Mouse (Mus musculus): Measurements from ENCODE around the gene Il17rc. TPM values are rescaled to one million over a fixed set of nuclear protein-coding genes. Genes with fewer than 3 reads are reported as not detected.
A peak's percentile ranks its signal among the peaks of the same experiment; 100 is the strongest.

The Il17rc gene
- polyA plus RNA-seq, 1 experiment from 2014 or later = 26.7 TPM

DNA sequence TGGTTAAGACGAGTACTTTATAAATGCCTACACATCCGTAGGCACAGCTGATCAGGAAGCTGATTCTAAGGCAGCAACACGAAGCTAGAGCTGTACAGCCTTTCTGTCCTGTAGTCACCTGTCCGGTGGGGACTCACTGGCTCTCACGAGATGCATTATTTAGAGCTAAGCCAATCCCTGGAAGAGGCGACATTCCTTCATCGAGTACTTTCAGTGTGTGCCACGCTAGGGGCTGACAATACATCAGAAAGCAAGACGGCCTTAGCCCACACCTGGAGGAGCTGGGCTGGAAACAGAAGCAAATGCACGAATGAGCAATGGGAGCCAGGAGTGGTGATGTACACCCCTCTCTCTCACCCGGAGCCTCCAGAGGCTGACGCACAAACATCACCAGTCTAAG, 34.1 kb upstream of the Il17rc start:
- 69% methylated on average over 12 of the region's 12 CpGs for WGBS
- H3K4me1 ChIP-seq = no peaks in the 10 kb centered on the region
- no peaks in the 10 kb centered on the region for H3K36me3 ChIP-seq
- H3K9me3 ChIP-seq = no peaks in the 10 kb centered on the region
- no peak overlapping the region for H3K27ac ChIP-seq
- H3K4me3 ChIP-seq (replicated peaks) = no peak overlapping the region
- no peak for ATAC-seq (ENCODE audit: insufficient read depth, low FRiP score, low read depth)
- H3K9ac ChIP-seq = no peak overlapping the region
- H3K27me3 ChIP-seq (replicated peaks) = no peaks in the 10 kb centered on the region
- H3K4me2 ChIP-seq = no peak overlapping the region

DNA sequence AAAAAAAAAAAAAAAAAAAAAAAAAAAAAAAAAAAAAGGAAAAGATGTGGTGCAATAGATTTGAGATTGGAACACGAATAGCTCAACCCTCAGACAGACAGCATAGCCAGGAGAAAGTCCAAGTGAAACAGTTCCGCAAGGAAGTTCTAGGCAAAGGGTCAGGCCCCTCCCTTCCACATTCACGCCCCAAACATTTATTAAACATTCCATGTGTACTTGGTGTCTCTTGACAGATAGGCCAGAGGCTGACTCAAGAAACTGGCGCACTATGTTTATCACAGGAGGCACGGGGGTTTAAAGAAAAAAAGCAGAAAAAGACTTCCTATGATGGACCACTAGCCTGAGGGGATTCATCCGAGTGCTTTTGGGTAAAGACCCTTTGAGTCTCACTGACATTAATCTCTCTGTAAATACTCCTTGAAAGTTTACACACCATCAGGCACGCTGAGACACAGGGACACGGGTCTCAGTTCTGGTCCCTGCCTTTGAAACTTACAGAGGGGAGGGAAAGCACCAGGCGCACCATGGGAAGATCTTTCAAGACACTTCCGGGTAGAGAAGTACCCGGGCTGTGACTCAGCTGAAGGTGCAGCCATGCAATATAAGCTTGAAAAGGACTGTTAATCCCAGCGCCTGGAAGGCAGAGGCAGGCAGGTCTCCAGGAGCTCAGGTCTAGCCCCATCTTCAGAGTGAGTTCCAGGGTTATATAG, 32.4 kb upstream of the Il17rc start:
- H3K27ac ChIP-seq = no peak overlapping the region
- ATAC-seq (ENCODE audit: insufficient read depth, low FRiP score, low read depth) = no peak
- 47% methylated on average over 12 of the region's 12 CpGs for WGBS

DNA sequence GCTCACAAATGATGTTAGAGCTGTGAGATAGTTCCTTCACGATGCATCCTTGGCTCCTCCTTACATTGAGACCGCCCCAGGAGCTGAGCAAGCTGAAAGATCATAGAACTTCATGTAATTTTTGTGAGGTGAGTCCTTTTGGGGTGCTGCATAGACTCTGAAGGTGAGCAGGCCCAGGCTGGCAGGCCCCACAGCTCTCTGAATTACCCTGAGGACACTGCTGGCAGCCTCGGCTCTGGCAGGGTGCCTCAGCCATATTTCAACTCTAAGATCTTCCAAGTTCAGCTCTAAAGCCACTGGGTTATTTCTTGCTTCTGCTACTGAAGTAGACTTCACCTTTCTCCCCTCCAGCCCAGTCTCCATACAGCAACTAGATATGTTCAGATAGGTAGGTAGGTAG, 30.5 kb upstream of the Il17rc start:
- Histone ChIP-seq H3K9me3 (no peaks in the 10 kb centered on the region), H3K36me3 (no peaks in the 10 kb centered on the region), H3K4me1 (no peaks in the 10 kb centered on the region), H3K4me3 (replicated peaks) (no peak overlapping the region), H3K27ac (no peak overlapping the region), H3K27me3 (replicated peaks) (no peaks in the 10 kb centered on the region), H3K4me2 (no peak overlapping the region), H3K9ac (no peak overlapping the region)
- no peak for ATAC-seq (ENCODE audit: insufficient read depth, low FRiP score, low read depth)
- WGBS = 84% methylated on average over 3 of the region's 3 CpGs

More for the DNA sequence above, 32.4 kb upstream of the Il17rc start:
- H3K4me3 ChIP-seq (replicated peaks) = no peak overlapping the region
- H3K36me3 ChIP-seq = no peaks in the 10 kb centered on the region
- no peaks in the 10 kb centered on the region for H3K4me1 ChIP-seq
- H3K9me3 ChIP-seq = no peaks in the 10 kb centered on the region
- H3K9ac ChIP-seq = no peak overlapping the region
- H3K4me2 ChIP-seq = no peak overlapping the region
- no peaks in the 10 kb centered on the region for H3K27me3 ChIP-seq (replicated peaks)

DNA sequence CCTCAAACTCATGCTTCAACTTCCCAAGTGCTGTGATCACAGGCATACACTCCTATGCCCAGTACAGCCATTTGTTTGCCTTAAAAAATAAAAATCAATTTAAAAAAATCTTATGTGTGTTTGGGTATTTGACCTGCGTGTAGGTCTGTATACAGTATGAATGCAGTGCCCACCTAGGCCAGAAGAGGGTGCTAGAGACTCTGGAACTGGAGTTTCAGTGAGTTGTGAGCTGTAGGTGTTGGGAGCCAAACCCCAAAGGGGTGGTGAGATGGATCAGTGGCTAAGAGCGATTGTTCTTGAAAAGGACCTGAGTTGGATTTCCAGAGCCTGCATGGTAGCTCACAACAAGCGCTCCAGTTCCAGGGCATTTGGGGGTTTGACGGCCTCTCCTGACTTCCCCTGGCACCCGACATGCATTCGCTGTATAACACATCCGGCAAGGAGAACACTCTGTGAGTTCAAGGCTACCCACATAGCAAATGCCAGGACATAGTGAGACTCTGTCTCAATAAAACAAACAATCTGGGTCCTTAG, 30.0 kb upstream of the Il17rc start:
- Histone ChIP-seq H3K9me3 (no peaks in the 10 kb centered on the region), H3K4me1 (no peaks in the 10 kb centered on the region), H3K9ac (no peak overlapping the region), H3K36me3 (0 out of 2 replicates have a peak, but pooled peaks cover under 1% of the 10 kb centered on the region), H3K4me3 (replicated peaks) (no peak overlapping the region), H3K27me3 (replicated peaks) (no peaks in the 10 kb centered on the region), H3K27ac (no peak overlapping the region), H3K4me2 (no peak overlapping the region)
- no peak for ATAC-seq (ENCODE audit: insufficient read depth, low FRiP score, low read depth)
- WGBS = 52% methylated on average over 7 of the region's 7 CpGs

DNA sequence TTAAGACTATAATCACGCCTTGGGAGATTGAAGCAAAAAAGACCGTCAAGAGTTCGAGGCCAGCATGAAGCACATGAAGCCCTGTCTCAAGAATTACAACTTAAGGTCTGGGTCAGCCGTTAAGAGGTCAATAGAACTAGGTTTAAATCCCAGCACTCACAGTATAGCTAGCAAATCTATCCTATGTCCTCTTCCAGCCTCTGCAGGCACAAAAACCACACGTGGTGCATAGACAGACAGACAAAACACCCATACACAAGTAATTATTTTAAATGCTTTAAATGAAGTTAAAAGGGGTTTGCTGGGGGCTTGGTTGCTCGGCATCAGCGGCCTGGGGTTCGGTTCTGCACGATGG, 29.2 kb upstream of the Il17rc start:
- Histone ChIP-seq H3K9ac (0 out of 2 replicates have a peak overlapping the region, but pooled peaks have one; percentile 26), H3K36me3 (peaks cover 9% of the 10 kb centered on the region), H3K27ac (peak overlapping the region; percentile 33; the same call in 1 of the 2 replicates), H3K9me3 (no peaks in the 10 kb centered on the region), H3K4me1 (no peaks in the 10 kb centered on the region), H3K4me3 (replicated peaks) (peak overlapping the region; percentile 99), H3K27me3 (replicated peaks) (no peaks in the 10 kb centered on the region), H3K4me2 (peak overlapping the region; percentile 79)
- WGBS = 38% methylated on average over 9 of the region's 9 CpGs
- no peak for ATAC-seq (ENCODE audit: insufficient read depth, low FRiP score, low read depth)

DNA sequence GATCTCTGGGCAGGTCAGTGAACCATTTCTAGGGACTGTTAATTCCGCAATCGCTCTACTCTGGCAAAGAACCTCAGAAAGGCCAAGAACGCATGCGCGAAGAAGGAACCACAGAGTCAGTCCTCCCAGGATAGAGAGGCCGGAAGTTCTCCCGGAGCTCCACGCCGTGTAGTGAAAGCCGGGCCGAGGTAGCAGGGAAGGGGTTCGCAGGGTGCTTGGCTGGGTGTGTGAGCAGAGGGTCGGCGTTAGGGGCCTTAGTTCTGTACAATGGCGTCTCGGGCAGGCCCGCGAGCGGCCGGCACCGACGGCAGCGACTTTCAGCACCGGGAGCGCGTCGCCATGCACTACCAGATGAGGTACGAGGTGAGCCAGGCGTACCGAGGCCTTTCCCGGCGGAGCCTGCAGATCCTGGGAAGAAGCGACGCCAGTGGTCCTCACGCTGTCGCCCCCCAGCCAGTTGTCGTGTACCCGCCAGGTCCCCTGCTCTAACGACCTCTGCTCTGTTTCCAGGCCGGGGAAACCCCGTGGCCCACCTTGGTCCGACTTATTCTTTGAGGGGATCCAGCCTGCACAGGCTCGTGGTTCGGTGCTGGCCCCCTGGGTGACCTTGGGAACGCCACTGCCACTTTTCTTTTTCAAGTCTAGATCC, 28.7 kb upstream of the Il17rc start, which contains the start of gene Jagn1:
Jagn1 (plus strand) TSS at position 128 of the 649 bp plus-strand sequence.
- Histone ChIP-seq H3K9ac (peak within 1 kb of the TSS; percentile 88), H3K9me3 (no peaks in the 10 kb centered on the region), H3K4me2 (peak within 1 kb of the TSS; percentile 79), H3K4me3 (replicated peaks) (peak within 1 kb of the TSS; percentile 99), H3K36me3 (peaks cover 14% of the 10 kb centered on the region), H3K27ac (peak within 1 kb of the TSS; percentile 79), H3K4me1 (no peaks in the 10 kb centered on the region), H3K27me3 (replicated peaks) (no peaks in the 10 kb centered on the region)
- under 1% methylated on average over 45 of the region's 45 CpGs for WGBS
- ATAC-seq (ENCODE audit: insufficient read depth, low FRiP score, low read depth) = peak; percentile 89; the same call in 1 of the 2 replicates

DNA sequence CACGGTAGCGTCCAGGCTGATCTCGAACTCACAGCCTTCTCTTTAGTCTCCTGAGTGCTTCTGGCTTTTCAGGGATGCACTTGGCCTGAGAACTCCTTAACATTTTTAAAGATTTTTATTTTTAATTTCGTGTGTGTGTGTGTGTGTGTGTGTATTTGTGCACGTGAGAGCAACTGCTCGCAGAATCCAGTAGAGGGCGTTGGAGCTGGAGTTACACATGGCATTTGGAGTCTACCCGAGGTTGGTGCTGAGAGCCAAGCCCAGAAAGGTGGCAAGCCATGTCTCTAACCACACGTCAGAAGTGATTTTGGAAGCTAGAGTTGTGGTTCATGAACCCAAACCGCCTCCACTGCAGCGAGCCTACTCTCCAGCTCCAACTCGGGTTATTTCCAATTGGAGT, 28.1 kb upstream of the Il17rc start:
- Histone ChIP-seq H3K9me3 (no peaks in the 10 kb centered on the region), H3K36me3 (peaks cover 19% of the 10 kb centered on the region), H3K27me3 (replicated peaks) (no peaks in the 10 kb centered on the region), H3K4me2 (peak overlapping the region; percentile 79), H3K27ac (peak overlapping the region; percentile 79; the same call in 1 of the 2 replicates), H3K4me3 (replicated peaks) (peak overlapping the region; percentile 99), H3K9ac (peak overlapping the region; percentile 88), H3K4me1 (no peaks in the 10 kb centered on the region)
- ATAC-seq (ENCODE audit: insufficient read depth, low FRiP score, low read depth) = no peak
- 41% methylated on average over 12 of the region's 12 CpGs for WGBS

DNA sequence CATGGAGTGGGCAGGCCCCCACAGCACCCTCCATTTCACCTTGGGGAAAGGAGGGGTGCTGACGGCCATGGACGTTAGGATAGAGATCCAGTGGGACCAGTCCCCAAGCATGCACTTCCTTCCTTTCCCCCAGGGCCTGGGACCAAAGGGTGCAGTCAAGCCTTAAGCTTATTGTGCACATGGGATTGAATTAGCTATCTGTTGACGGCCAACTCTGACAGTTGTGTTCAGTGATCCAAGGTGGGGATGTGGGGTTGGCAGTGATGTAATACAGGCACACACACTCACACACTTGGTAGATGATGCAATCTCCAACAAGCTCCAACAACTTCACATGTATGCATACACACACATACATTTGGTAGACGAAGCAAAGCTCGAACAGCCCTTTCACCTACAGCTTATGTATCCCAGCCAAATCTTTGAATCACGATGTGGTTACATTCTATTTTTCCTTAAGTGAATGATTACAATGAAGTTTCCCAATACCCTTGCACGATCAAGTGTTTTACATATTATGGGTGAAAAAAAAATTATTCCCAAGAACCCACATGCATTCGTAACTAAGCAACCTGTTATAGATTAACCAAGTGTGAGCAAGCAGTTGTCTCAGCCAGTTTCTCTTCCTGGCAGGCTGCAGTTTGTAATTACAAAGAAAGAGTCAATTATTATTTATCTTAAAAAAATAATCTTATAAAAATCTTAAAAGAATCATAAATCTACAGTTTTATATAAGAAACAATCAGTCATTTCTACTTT, 26.8 kb upstream of the Il17rc start:
- 66% methylated on average over 8 of the region's 8 CpGs for WGBS
- peak overlapping the region; percentile 54; the same call in 1 of the 2 replicates for H3K27ac ChIP-seq
- H3K4me2 ChIP-seq = no peak overlapping the region
- ATAC-seq (ENCODE audit: insufficient read depth, low FRiP score, low read depth) = no peak
- H3K9me3 ChIP-seq = no peaks in the 10 kb centered on the region
- H3K4me3 ChIP-seq (replicated peaks) = no peak overlapping the region
- H3K27me3 ChIP-seq (replicated peaks) = no peaks in the 10 kb centered on the region
- H3K9ac ChIP-seq = no peak overlapping the region
- H3K36me3 ChIP-seq = peaks cover 28% of the 10 kb centered on the region
- no peaks in the 10 kb centered on the region for H3K4me1 ChIP-seq

DNA sequence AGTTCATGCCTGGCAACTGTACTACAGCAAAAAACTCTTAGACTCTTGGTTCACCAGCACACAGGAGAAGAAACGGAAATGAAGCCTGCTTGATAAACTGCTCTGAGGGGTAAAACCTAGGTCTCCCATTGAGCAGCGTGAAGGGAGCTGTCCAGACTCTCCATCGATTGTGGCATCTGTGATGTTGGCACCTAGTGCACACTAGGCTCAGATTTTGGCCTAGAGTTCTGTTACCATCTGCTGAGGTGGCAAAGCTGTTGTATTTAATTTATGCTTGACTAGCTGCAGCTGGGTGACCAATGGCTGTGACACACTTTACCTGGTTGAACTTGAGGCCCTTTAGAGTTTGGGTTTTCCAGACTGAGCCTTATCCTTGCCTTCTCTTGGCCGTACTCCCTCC, 23.6 kb upstream of the Il17rc start:
- no peaks in the 10 kb centered on the region for H3K27me3 ChIP-seq (replicated peaks)
- no peak for ATAC-seq (ENCODE audit: insufficient read depth, low FRiP score, low read depth)
- H3K4me1 ChIP-seq = peaks cover 3% of the 10 kb centered on the region; the same call in 1 of the 2 replicates
- 94% methylated on average over 4 of the region's 4 CpGs for WGBS
- peaks cover 28% of the 10 kb centered on the region for H3K36me3 ChIP-seq
- H3K9ac ChIP-seq = no peak overlapping the region
- no peak overlapping the region for H3K4me2 ChIP-seq
- H3K27ac ChIP-seq = no peak overlapping the region
- no peaks in the 10 kb centered on the region for H3K9me3 ChIP-seq
- no peak overlapping the region for H3K4me3 ChIP-seq (replicated peaks)

DNA sequence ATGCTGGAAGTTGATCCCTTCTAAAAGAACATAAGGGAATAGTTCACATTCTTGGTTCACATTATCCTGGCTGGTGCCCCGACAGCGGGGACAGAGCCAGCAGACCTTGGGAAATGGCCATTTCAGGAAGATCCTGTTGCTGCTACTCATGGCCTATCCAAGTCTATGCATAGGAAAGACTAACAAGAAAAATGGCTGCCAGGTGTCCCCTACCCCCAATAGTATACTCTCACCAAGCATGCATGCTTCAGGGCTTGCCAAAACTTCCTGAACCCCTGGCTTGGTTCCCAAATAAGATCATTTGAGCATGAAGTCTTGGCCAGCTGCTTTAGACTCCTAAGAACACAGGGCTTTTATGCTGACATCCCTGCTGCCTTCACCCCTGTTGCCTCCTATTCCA, 19.4 kb upstream of the Il17rc start:
- Histone ChIP-seq H3K27ac (no peak overlapping the region), H3K4me1 (peaks cover 3% of the 10 kb centered on the region; the same call in 1 of the 2 replicates), H3K9me3 (no peaks in the 10 kb centered on the region), H3K4me3 (replicated peaks) (no peak overlapping the region), H3K9ac (no peak overlapping the region), H3K27me3 (replicated peaks) (no peaks in the 10 kb centered on the region), H3K4me2 (no peak overlapping the region), H3K36me3 (peaks cover 21% of the 10 kb centered on the region)
- WGBS = 70% methylated on average over 2 of the region's 2 CpGs
- ATAC-seq (ENCODE audit: insufficient read depth, low FRiP score, low read depth) = no peak

DNA sequence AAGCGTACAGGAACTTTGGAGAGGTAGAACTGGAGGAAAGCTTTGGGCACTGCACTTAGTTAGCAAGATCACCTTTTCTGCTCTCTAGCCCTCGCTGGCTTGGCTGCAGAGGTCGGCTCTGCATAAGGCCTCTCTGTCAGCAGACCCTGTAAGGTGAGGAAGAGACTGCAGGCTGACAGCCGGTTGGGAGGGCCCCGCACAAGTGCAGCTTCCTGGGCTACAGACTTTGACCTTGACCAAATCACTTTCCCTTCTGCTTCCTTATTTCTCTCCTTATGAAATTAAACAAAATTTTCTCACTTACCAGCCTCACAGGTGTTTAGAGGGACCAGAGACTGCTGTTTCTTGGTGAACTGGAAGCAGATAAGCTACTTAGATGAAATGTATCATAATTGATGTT, 16.2 kb upstream of the Il17rc start:
- 58% methylated on average over 5 of the region's 5 CpGs for WGBS
- no peak for ATAC-seq (ENCODE audit: insufficient read depth, low FRiP score, low read depth)
- H3K27me3 ChIP-seq (replicated peaks) = no peaks in the 10 kb centered on the region
- H3K4me1 ChIP-seq = peaks cover 9% of the 10 kb centered on the region; the same call in 1 of the 2 replicates
- H3K9me3 ChIP-seq = no peaks in the 10 kb centered on the region
- H3K36me3 ChIP-seq = no peaks in the 10 kb centered on the region
- H3K4me2 ChIP-seq = no peak overlapping the region
- no peak overlapping the region for H3K27ac ChIP-seq
- no peak overlapping the region for H3K4me3 ChIP-seq (replicated peaks)
- no peak overlapping the region for H3K9ac ChIP-seq
